Mouse (Mus musculus) thymus, postnatal 10 days (tissue): ENCODE measurements around the gene Ppargc1a.

Experiments
- DNase-seq, 2 experiments: peaks; one replicate each; pipeline ENCODE4 v3.0.0; 2021; ENCODE audit warnings: low spot score in 2 of 2

Gene Ppargc1a

DNA sequence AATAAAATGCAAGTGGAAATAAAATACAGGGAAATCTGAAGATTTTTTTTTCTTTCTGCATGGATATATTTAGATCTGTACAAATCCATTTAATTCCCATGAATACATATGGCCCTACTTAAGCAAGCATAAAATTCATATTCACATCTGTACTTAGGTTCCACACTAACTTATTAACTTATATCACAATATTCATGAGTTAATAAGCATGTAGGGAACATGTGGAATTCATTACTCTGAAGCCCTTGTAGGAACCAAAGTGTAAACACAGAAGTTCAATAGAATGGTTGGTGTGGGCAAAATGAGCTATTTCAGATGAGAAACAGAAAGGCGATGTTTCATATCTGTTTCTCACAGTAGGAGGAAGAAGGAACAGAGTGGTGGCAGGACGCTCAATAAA, 62.9 kb downstream of the Ppargc1a start:
- DNase-seq, result no peak

DNA sequence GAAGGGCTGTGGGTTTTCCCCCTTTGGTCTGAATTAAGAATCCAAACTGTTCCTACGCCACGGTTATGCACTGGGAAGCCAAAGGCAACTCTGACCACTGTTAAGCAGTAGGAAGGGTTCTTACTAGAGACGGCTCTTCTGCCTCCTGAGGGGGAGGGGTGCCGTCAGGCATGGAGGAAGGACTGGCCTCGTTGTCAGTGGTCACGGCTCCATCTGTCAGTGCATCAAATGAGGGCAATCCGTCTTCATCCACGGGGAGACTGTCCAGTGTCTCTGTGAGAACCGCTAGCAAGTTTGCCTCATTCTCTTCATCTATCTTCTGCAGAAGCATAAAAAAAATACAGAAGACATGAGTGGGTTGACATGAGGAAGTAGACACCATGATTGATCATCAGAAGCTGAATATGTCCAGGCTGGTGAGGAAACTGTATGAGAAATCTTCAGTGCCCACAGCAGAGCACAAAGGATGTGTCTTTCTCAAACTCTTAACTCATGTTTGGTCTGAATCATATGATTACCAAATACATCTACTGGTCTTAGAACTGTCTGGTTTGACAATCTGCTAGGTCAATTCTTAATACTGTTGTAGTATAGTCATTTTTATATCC, 69.5 kb downstream of the Ppargc1a start:
- DNase-seq, result no peak

DNA sequence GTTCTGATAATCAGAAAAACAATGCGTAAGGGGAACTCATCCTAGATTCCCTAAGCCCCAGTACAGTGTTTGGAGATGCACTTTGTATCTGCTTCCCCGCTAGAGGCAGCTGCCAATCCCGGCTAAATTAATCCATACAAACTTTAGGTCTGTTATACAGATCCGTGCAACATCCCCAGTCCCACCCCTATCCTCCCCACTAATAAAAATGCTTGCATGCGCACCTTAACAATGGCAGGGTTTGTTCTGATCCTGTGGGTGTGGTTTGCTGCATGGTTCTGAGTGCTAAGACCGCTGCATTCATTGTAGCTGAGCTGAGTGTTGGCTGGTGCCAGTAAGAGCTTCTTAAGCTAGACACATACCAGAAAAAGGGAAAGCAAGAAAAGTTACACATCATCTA, 72.1 kb downstream of the Ppargc1a start:
- DNase-seq, result no peak

DNA sequence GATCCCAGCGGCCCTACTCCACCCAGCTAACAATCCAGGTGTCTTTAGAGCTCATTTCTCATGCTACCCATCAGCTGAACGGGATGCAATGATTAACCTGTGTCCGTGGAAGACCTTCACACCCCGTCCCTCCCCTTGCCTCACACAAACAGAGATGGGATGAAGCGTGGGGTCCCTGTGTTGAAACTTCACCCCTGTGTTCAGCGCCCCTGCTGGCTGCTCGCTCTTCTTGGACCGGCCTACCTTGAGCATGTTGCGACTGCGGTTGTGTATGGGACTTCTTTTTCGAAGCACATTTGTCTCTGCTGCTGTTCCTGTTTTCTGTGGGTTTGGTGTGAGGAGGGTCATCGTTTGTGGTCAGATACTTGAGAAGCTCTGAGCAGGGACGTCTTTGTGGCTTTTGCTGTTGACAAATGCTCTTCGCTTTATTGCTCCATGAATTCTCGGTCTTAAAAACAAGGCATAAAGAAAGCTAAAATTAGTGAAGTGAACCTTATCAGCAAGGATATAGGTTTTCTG, 73.1 kb downstream of the Ppargc1a start:
- no peak for DNase-seq

DNA sequence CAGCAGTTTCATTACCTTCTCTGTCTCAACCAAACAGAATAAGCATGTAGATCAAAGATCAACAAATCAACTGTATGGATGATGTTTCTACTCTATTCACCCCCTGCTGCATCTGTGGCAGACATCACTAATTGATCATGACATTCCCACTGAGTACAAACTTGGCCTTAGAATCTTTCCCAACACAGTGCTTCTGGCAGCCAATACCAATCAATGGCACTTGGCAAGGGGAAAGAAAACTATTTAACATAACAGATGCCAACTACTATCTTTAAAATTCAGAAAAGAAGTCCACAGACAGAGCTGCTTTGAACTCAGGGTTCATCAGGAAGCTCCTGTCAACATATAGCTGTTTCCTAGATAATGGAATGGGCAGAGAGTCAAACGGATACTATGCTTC, 83.8 kb downstream of the Ppargc1a start:
- DNase-seq, result no peak

DNA sequence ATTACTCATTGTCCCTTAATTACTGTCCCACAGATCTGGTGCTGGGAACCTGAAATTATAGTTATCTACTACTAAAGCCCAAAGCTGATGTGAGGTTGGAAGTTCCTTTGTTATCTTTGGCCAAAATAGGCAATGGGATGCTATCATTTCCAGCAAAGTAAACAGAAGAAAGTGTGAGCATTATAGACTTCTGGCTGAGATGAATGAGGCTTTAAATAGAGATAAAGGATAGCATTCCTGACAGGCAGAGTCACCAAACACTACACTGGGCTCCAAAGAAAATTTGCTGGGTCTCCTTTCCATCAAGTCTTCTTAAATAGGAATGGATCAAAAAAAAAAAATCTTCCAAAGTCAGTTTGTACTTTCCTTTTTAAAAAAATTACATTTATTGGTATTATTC, 87.7 kb downstream of the Ppargc1a start:
- DNase-seq, result no peak

DNA sequence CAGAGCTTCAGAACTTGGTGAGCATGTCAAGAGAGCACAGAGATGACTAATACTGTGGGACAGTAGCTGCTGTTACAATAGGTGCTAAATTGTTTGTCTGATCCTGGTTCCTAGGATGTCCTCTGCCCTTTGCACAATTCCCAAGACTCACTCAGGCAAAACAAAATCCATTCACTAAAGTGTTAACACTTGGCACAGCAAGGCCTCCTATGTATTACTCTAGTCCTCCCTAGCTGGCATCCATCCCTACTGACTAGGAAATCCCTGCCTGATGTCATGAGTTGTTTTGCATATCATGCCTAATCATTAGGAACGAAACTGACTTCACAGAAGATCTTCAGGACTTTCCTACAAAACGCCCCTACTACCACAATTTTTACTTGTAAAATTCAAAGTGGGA, 88.1 kb downstream of the Ppargc1a start:
- no peak for DNase-seq

DNA sequence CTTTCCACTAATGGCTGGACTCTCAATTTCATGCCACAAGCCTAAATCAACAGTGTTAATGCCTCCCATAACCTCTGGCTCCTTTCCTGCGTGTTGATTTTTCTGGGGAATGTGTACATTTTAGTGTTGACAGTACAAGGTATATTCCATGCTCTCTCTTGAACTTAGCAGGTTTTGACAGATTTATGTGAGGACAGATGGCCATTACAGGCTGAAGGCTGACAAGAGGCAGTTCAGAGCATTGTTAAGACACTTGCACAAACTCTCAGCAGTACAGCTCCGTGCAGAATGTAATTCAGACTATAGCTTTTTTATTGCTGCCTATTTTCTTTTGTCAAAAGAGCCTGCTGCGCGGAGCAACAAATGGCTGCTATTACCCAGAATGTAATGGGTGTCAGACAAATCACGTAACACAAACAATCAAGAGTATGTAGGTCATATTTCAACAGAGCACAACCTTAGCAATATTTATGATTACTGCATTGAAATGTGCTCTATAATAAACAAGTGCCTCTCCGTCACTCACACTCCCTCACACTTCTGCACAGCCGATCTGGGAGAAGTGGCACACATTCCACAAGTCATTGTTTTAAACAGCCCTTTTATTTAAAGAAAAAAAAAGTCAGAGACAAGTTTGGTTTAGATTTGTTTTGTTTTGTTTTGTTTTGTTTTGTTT, 89.1 kb downstream of the Ppargc1a start:
- no peak for DNase-seq

DNA sequence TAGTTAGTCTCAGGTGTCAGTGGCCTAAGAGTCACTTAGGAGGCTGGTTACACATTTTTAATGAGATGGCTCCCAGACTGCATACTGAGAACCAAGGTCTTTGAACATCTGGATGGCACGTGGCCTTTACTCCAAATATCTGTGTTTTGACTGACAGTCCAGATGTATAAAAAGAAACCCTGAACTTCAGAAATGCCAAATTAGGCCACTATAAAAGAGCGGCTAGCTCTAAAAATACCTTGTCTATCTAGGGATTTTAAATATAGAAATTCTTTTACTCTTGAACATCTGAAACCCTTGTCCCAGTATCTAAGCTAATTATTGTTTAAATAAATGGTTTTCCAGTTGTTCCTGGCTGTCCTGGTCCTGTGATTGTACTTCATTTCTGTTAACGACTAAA, 90.4 kb downstream of the Ppargc1a start:
- no peak for DNase-seq

DNA sequence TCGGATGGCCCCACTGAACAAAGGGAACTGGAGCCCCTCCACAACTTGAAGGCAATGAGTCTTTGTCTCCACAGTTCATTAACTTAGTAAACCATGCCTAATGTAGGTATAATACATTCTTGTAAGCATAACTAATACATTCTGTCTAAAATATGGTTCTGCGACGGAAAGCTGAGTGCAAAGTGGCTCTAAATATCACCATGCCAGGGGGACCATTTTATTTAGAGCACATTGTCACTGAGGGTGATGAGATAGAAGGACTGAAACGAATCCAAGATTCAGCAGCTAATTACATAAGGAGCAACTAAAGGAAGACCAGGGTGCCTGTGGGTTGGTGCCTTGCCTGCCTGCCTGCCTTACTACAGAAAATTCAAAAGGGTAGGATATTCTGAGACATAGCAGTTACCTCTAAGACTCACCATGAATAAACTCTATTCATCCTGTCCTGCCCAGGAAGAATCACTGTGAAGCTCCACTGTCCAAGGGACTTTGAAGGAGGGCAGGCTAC, 92.4 kb downstream of the Ppargc1a start:
- DNase-seq, result no peak

DNA sequence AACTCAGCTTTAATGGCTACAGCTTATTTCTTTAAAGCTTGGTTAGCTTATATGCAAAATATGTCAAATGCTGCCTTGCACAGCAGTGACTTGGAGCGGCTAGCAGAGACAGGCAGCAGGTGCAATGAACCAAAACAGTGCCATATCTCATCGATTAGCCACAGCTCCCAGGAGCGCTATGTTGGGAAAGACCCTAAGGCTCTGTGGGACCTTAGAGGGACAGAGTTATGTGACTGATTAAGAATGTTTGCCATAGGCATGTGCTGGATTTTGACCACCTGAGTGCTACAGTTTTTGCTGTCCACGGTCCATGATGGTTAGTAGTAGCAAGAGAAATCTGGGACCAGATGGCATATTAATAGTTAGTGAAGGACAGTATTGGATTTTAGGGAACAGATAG, 95.9 kb downstream of the Ppargc1a start:
- no peak for DNase-seq

DNA sequence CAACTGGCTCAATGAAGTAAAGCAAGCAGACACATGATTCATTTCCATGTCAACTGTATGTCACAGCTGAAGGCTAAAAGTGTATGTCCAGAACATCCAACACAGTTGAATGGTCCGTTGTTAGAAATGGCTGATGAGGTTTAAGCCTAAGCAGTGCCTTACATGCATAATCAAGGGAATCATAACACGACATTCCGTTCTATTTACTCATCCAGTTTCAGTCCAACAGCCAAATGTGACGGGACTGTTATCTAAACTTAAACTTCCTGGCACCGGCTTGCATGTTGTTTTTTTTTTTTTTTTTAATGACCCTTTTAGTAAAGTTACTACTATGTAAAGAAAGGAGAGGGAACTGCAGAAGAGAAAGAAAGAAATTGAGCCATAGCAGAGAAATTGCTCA, 101.5 kb downstream of the Ppargc1a start:
- no peak for DNase-seq

DNA sequence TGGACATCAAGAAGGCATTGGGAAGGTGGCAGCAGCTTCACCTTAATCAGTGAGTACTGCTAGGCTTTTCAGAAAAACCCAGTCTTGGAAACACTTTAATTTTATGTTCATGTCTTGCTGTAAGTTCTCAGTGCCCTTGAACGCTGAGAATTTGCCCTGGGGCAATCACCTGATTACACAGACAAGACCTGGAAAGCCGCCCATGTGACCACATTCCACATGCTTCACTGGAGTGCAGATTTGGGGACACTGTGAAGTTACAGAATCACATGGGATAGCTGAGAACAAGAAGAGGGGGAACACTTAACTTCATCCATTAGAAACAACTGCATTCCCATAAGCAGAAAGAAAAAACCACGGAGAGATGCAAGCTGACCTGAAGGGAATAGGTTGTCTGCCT, 115.5 kb downstream of the Ppargc1a start:
- DNase-seq, result no peak

DNA sequence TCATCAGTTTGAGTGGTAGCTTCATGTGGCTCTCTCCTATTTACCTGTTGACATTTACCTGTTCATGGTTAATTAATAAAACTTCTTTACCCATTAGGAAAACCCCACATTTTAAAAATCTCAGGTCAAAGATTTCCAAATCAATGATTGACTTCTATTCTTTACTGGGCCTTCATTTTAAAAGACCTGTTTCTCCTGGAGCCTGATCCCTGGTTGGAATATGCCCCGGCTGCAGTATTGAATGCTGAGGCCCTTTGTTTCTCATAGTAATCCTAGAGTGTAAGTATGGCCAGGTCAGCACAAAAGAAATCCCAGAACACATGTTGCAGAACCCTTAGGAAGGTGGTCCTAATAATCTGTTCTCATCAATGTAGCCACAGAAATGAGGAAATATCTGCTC, 119.9 kb downstream of the Ppargc1a start:
- DNase-seq, result no peak

DNA sequence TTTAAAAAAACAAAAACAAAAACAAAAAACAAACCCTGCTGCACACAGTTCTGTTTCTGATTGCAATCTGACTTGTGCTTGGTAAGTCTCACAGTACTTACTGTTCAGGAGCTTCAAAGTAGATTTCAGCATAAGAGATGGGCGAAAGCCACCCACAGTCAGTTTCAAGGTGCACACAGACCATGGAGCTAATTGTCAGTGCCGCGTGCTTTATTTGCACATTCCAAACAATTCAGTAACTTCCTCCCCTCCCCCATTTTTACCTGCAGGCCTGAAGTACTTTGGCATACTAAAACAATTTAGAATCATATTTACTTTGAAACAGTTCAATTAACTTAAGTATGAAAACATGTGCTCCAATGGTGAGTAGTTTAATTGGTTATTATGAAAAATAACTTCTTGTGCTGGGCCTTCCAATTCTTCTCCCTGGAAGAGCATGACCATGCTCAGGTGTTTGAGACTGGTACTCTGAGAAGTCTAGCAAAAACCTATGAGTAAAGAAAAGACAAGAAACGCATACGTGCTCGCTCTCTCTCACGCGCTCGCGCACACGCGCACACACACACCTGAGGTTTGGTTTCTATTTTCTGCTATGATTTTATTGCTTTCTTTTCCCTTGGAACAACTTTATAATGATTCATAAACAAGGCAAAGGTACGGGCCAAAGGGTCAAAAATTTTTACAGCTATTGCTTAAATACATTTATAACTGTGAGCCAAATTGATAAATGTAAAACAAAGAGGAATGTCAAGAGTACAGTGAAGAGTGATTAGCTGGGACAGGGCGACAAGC, 121.0 kb downstream of the Ppargc1a start:
- no peak for DNase-seq

DNA sequence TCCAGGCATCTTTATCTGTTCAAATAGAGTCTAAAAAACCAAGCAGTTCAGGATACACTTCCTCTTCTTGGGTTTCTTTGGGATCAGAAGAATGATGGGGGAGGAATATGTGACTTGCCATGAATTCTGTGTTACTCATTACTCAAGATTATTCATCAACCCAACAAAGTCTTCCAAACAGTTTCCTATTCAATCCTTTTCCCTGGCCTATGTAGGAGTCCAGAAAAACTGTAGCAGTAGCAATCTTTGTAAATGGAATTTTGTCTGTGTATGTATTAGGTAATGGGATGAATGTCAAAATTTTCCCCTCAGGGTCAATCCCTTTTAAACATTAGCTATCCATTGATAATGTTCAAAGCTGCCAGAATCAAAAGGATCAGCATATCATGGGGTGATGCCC, 121.8 kb downstream of the Ppargc1a start:
- no peak for DNase-seq

DNA sequence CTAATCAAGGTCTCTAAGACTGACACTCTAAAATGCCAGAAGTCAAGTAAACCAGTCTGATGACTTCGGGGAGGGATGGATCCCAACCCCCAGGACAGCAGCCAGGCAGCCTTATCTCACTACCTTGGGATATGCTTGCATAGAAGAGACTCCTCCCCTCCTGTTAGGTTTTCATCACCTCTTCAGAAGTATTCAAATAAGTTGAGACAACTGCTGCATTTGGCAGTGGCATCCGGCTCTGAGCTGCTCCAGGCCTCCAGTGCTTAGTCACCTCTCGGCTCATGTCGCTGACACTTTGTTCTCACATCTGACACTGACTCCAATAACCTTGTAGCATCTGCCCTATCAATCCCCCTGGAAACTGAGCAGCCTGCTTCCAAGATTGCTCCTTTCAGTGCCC, 127.8 kb downstream of the Ppargc1a start:
- no peak for DNase-seq

DNA sequence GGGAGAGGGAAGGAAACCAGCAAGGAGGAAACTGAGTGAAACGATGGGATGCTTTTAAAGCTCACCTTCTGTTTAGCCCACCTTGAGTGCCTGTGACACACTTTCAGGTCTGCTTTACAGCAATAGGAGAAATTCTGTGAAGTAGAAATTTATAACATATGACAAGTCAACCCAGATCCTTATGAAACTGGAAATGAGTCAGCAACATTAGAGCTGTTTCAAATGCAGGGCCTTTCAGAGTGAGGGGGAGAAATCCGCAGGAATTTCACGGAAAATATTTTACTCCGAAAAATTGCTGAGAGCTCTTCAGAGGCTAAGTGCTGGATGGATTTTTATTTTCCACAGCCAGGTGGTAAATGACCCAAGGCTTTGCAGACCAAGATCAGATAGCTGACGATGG, 133.6 kb downstream of the Ppargc1a start:
- DNase-seq, result no peak

DNA sequence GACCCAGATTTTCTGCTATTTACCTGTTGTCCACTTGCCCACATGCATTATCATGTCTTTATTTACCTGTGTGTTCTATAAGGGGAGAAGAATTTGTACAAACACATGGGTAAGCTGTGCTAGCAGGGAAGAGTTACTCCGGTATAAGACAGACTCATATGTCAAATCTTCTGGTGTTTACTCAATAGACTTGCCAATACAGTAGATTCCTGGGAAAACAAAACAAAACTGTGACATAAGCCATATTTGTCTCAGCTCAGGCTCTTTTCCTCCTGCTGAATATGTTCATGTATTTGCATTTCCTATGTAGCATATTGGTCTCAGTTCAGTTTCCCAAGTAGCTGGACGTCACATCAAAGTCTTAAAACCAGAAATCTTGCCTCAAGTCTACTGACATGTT, 135.0 kb downstream of the Ppargc1a start:
- DNase-seq, result no peak

DNA sequence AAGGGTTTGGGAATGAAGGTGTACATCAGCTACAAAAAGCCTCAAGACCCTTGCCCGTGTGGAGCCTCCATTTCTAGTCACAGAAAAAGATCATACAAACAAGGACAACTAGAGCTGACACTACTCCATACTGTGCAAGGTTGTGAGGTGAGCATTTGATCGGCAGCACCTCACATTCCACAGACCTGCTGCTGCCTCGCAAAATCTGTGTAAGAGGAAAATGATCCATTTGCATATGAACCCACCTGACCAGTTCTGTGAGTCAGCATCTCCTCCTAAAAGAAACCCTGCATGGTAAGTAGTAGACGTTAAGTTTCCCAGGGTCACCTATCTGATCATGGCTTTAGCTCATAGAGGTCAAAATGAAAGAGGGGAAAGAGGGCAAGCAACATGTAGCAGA, 135.5 kb downstream of the Ppargc1a start:
- DNase-seq, result no peak

DNA sequence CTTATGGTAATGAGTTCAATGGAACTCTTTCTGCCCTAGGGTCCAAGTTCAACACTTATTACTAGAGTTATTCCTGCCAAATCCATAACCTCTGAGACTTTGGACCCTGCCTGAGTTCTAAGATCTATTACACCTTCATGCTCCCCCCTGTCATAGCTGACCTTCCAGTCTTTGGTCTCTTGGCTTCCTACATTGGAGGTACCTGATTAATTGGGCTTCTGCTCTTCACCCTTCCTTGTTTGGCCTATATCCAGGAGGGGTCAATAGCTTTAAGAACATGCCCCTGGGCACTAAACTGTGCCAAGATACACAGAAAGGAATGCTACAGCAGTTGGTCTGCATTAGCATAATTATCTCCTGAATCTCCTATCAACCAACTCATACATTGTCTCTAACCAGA, 141.1 kb downstream of the Ppargc1a start:
- no peak for DNase-seq

DNA sequence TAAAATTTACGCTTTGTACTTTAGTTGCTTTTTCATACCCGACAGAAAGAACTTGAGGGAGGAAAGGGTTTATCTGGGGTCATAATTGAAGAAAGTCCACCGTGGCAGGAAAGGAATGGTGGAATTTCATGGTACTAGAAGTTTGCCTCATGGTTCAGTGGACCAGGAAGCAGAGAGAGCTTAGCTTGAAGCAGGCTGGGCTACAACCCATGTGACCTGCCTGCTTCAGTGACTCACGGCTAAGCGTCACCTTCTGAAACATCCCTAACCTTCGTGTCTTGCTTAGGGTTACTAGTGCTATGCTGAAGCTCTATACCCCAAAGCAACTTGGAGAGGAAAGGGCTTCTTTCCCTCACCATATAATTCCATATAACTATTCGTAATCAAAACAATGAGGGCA, 151.1 kb downstream of the Ppargc1a start:
- no peak for DNase-seq

DNA sequence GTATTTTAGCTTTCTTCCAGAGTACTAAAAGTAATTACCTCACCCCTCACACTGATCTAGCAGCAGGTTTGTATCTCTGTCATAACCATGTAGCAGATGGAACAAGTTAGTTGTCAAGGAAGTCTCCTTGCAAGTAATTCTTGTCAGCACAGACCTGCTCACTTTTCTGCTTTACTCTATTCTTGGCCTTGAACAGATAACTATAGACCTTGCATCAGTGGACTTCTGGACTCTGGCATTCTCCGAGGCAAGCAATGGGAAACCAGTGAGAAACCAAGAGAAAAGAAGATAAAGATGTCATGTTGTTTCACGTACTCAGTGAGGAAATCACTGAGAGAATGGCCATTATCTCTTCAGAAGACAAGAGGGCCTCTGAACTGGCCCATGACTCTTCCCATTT, 152.1 kb downstream of the Ppargc1a start:
- no peak for DNase-seq
